In genomic region chr13:83737031-83737825, GRCm38 (mm10) we compare ENCODE assay signal across 8 mouse cellular contexts.
DNase-seq lines count a peak whose midpoint lies in the region; ATAC-seq and TF ChIP-seq lines count a peak whose summit lies in the region.

No protein-coding gene starts in this region.

- DNase-seq in cerebellum, adult 2 months, result peak; percentile 14 to 46
- DNase-seq in cerebellum, adult 8-10 months, result no peak
- peak; percentile 8 to 47 for DNase-seq in left cerebral cortex, postnatal 36 days (ENCODE audit: low spot score in 2 of 2)
- no peak for DNase-seq in left cerebral cortex, adult 8-10 months (ENCODE audit: low spot score in 2 of 2)
- peak; percentile 56 for DNase-seq in retina, postnatal 1 day
- no peak for DNase-seq in adrenal gland, postnatal 14 days
- DNase-seq in lung, postnatal 4 days, result no peak

- no peaks in the 10 kb centered on the region for H3K36me3 ChIP-seq in intestine, postnatal 0 days (ENCODE audit: control insufficient read depth, insufficient read depth)

- TF ChIP-seq POLR2A in cerebellum, adult 2 months (IDR thresholded peaks at IDR 0.05; ENCODE audit: borderline replicate concordance, insufficient read depth, low read length), result no peak

- H3K9me3 ChIP-seq in intestine, postnatal 0 days (ENCODE audit: control insufficient read depth), result no peaks in the 10 kb centered on the region

- peaks cover 2% of the 10 kb centered on the region; the same call in 1 of the 2 replicates for H3K4me1 ChIP-seq in cerebellum, adult 2 months (ENCODE audit: control insufficient read depth, insufficient read depth, low read length)
- no peaks in the 10 kb centered on the region for H3K4me1 ChIP-seq in intestine, postnatal 0 days (replicated peaks; ENCODE audit: control insufficient read depth, insufficient read depth, low read length)

- 2% methylated on average over 9 of the region's 9 CpGs for WGBS in cerebellum, adult 2 months
- WGBS in intestine, postnatal 0 days, result 7% methylated on average over 9 of the region's 9 CpGs

- H3K4me2 ChIP-seq in intestine, postnatal 0 days (replicated peaks; ENCODE audit: low read depth), result no peak overlapping the region

- peak overlapping the region; percentile 84 for H3K4me3 ChIP-seq in cerebellum, adult 2 months (replicated peaks; ENCODE audit: insufficient read depth, low read depth, low read length)
- H3K4me3 ChIP-seq in intestine, postnatal 0 days (ENCODE audit: low read depth, low read length), result peak overlapping the region; percentile 33

- no peak overlapping the region for H3K9ac ChIP-seq in intestine, postnatal 0 days (ENCODE audit: low read depth, low read length)

- no peak for ATAC-seq in intestine, postnatal 0 days

- no peak for TF ChIP-seq CTCF in cerebellum, adult 2 months (IDR thresholded peaks at IDR 0.05; ENCODE audit: borderline replicate concordance, insufficient read depth, low read depth, low read length)
- no peak for TF ChIP-seq CTCF in intestine, postnatal 0 days (IDR thresholded peaks at IDR 0.05; ENCODE audit: low read depth)

- no peaks in the 10 kb centered on the region for H3K27me3 ChIP-seq in cerebellum, adult 2 months (ENCODE audit: control insufficient read depth, insufficient read depth, low read length)
- H3K27me3 ChIP-seq in intestine, postnatal 0 days (replicated peaks; ENCODE audit: control insufficient read depth, insufficient read depth, low read length), result peaks cover 85% of the 10 kb centered on the region

- intact Hi-C loops in left cerebral cortex, postnatal 36 days (cut with DNase I), result loop anchor here (5.0 kb wide), 3 partner anchors 325 to 875 kb away; partner anchors contain the start of gene Tmem161b

- H3K27ac ChIP-seq in cerebellum, adult 2 months (ENCODE audit: insufficient read depth, low read length), result peak overlapping the region; percentile 88
- no peak overlapping the region for H3K27ac ChIP-seq in intestine, postnatal 0 days (ENCODE audit: low read depth, low read length)

Comparison
In these comparisons a context has a peak if more than half of its experiments do, and no peak if none do; other contexts are left out.
1. DNase-seq: peak in cerebellum, adult 2 months (2 of 2), left cerebral cortex, postnatal 36 days (2 of 2) and retina, postnatal 1 day (single experiment); none in cerebellum, adult 8-10 months (single experiment), left cerebral cortex, adult 8-10 months (0 of 2), adrenal gland, postnatal 14 days (single experiment) and lung, postnatal 4 days (0 of 2).